Mouse (Mus musculus) stomach, embryonic 15.5 days (tissue): Measurements from ENCODE around the gene Fermt2. TPM values are rescaled to one million over a fixed set of nuclear protein-coding genes. Genes with fewer than 3 reads are reported as not detected.

ENCODE experiments used
- ATAC-seq: fragments of 200-750 bp; cut with Nextera tagmentation; 2 replicates; pipeline ENCODE4 v1.8.0; 2017; ENCODE audit warnings: low read depth, moderate number of reproducible peaks, moderate TSS enrichment; ENCODE audit not compliant: insufficient read depth, low FRiP score
- H3K27ac ChIP-seq: fragments of 300-500 bp; sonication (generic); 2 replicates; pipeline ENCODE4 v1.5.1; 2015; ENCODE audit warnings: mild to moderate bottlenecking, inconsistent platforms
- H3K27me3 ChIP-seq: fragments of 300-500 bp; sonication (generic); replicated peaks from 2 replicates; pipeline ENCODE4 v1.6.1; 2015; ENCODE audit warnings: inconsistent platforms
- H3K36me3 ChIP-seq: fragments of 300-500 bp; sonication (generic); 2 replicates; pipeline ENCODE4 v1.6.1; 2015; ENCODE audit warnings: inconsistent platforms
- H3K4me1 ChIP-seq: fragments of 300-500 bp; sonication (generic); 2 replicates; pipeline ENCODE4 v1.6.1; 2015; ENCODE audit warnings: inconsistent platforms
- H3K4me2 ChIP-seq: fragments of 300-500 bp; sonication (generic); 2 replicates; pipeline ENCODE4 v1.6.1; 2015; ENCODE audit warnings: mild to moderate bottlenecking, inconsistent platforms
- H3K4me3 ChIP-seq: fragments of 300-500 bp; sonication (generic); replicated peaks from 2 replicates; pipeline ENCODE4 v1.5.1; 2015; ENCODE audit warnings: inconsistent platforms
- H3K9ac ChIP-seq: fragments of 300-500 bp; sonication (generic); 2 replicates; pipeline ENCODE4 v1.6.1; 2015; ENCODE audit warnings: inconsistent platforms
- H3K9me3 ChIP-seq: fragments of 300-500 bp; sonication (generic); 2 replicates; pipeline ENCODE4 v1.6.1; 2016; ENCODE audit warnings: inconsistent platforms
- WGBS: fragments of 180-500 bp; shearing (Covaris S2); methylation state at CpG from one replicate; pipeline ENCODE4 v1.1.7; 2015; 5-methylcytosine and 5-hydroxymethylcytosine counted together
- polyA plus RNA-seq: library from polyadenylated mRNA; unstranded; fragments of >200 nt; fragmentation: Nextera tagmentation; extraction: Ambion mirVana; gene quantifications from 2 replicates; pipeline ENCODE4 v1.2.1, GENCODE M21; 2015

The Fermt2 gene
- polyA plus RNA-seq, 1 experiment from 2014 or later = 200 TPM

DNA sequence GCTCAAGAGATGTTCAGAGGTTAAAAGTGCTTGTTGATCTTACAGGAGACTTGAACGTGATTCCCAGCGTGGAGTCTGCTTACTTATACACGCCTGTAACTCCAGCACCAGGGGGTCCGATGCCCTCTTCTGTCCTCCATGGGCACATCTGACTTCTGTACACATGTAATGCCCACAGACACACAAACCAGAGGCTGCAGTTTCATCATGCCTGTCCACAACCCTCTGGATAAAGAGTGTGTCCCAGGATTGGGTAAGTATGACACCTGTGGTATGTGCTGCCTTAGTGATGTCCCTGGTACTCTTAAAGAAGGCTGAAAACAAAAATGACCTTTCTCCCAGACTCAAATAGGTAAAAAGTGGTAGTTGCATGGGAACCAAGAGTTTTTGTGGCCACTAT lies 110.6 kb downstream of the Fermt2 start:
- no peaks in the 10 kb centered on the region for H3K9me3 ChIP-seq

DNA sequence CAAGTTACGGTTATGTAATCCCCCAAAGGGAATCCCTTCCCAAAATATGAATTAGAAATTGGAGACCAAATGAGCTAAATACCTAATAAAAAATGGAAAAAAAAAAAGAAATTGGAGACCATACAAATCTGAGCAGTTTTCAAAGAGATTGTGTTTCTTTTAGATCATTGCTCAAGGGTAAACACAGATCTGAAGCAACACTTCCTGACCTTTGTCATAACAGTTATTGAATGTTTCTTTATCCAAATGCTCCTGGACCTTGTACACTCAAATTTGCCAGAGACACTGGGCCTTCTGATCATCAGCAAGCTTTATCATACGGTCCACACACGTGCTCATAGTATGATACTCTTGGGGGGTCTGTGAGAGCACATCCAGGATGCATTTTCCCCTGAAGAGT lies 111.4 kb downstream of the Fermt2 start:
- no peaks in the 10 kb centered on the region for H3K27me3 ChIP-seq
- WGBS = 72% methylated on average over 3 of the region's 3 CpGs
- H3K4me2 ChIP-seq = no peak overlapping the region
- ATAC-seq = no peak
- H3K9ac ChIP-seq = no peak overlapping the region
- no peaks in the 10 kb centered on the region for H3K9me3 ChIP-seq
- no peaks in the 10 kb centered on the region for H3K4me1 ChIP-seq
- H3K4me3 ChIP-seq = no peak overlapping the region
- H3K36me3 ChIP-seq = no peaks in the 10 kb centered on the region
- no peak overlapping the region for H3K27ac ChIP-seq

More for the DNA sequence above, 110.6 kb downstream of the Fermt2 start:
- no peak for ATAC-seq
- Histone ChIP-seq H3K36me3 (no peaks in the 10 kb centered on the region), H3K9ac (no peak overlapping the region), H3K4me3 (no peak overlapping the region), H3K4me1 (no peaks in the 10 kb centered on the region), H3K4me2 (no peak overlapping the region), H3K27me3 (no peaks in the 10 kb centered on the region), H3K27ac (no peak overlapping the region)
- 69% methylated on average over 4 of the region's 4 CpGs for WGBS

DNA sequence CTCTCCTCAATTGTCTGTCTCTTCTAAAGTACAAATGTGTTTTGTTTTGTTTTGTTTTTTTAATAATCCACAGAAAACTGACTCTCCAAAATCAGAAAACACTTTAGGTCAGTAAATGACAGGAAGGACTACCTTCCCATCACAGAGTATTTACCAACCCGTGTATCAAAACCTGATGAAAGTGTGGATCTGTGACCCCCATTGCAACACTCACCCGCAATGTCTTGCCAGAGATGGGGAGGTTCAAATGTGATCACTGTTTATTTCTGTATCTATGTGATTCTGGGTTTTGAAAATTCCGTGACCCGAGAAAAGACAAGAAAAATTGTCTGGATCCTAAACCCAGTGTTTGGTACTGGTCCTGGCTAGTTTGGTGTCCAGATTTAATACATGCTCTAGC lies 113.7 kb downstream of the Fermt2 start:
- 83% methylated on average over 4 of the region's 4 CpGs for WGBS
- H3K4me1 ChIP-seq = no peaks in the 10 kb centered on the region
- no peak overlapping the region for H3K4me3 ChIP-seq
- no peaks in the 10 kb centered on the region for H3K27me3 ChIP-seq
- no peaks in the 10 kb centered on the region for H3K9me3 ChIP-seq
- no peak for ATAC-seq
- H3K36me3 ChIP-seq = no peaks in the 10 kb centered on the region
- no peak overlapping the region for H3K4me2 ChIP-seq
- no peak overlapping the region for H3K9ac ChIP-seq
- no peak overlapping the region for H3K27ac ChIP-seq

Other genes with a start within 250 kb of the Fermt2 start
- 42.2 and 48.3 TPM in 2 replicates for gene Ero1l, start 211.3 kb downstream of the Fermt2 start, polyA plus RNA-seq
- 135 and 139 TPM in 2 replicates for gene Psmc6, start 200.3 kb downstream of the Fermt2 start, polyA plus RNA-seq
- 57.4 and 59.7 TPM in 2 replicates for gene Styx, start 179.0 kb downstream of the Fermt2 start, polyA plus RNA-seq
- gene Gnpnat1, start 125.2 kb downstream of the Fermt2 start, polyA plus RNA-seq = 55.8 and 56.4 TPM in 2 replicates
- 7.6 and 9.0 TPM in 2 replicates for gene Ddhd1, start 128.0 kb upstream of the Fermt2 start, polyA plus RNA-seq